Mouse (Mus musculus) ES-E14 (cell line): Measurements from ENCODE around the gene Fxyd4.

Experiments used
- CHD2 ChIP-seq: IDR thresholded peaks from 2 replicates; pipeline ENCODE4 v1.6.1; 2014; ENCODE audit warnings: mild to moderate bottlenecking, low read depth, low read length, inconsistent platforms
- HCFC1 ChIP-seq: IDR thresholded peaks from 2 replicates; pipeline ENCODE4 v1.6.1; 2012; ENCODE audit warnings: low read length, inconsistent platforms, borderline replicate concordance; ENCODE audit not compliant: insufficient read depth
- MAFK ChIP-seq: IDR thresholded peaks from 2 replicates; pipeline ENCODE4 v1.6.1; 2014; ENCODE audit warnings: mild to moderate bottlenecking, low read depth, low read length, inconsistent platforms; ENCODE audit not compliant: insufficient read depth

DNA sequence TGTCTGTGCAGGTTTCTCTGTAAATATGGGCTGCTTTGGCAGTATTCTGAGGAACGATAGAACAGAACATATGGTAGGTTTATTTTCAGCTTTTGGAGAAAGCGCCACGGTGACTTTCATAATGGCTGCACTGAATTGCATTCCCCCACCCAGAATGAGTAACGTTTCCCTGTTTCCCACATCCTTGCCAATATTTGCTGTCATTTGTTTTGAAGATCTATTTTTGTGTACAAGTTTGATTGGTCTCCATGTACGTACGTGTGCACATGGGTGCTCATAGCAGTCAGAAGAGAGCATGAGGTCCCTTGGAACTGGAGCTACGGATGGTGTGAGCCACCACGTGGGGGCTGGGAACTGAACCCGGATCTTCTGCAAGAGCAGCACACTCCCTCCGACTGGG, 1.5 kb upstream of the Fxyd4 start:
- TF ChIP-seq MAFK (no peak), CHD2 (no peak), HCFC1 (no peak)
